Mouse (Mus musculus) olfactory bulb, adult 2 months (tissue): ENCODE results near the gene Akap6.

ENCODE experiments used
- CTCF ChIP-seq: fragments of 200-500 bp; IDR thresholded peaks from 2 replicates; pipeline ENCODE4 v1.5.1; 2012; ENCODE audit warnings: low read depth, mild to moderate bottlenecking, low read length, moderate library complexity; ENCODE audit not compliant: insufficient read depth
- POLR2A ChIP-seq: fragments of 200-500 bp; IDR thresholded peaks from 2 replicates; pipeline ENCODE4 v1.6.1; 2012; ENCODE audit warnings: mild to moderate bottlenecking, low read depth, low read length, moderate library complexity; ENCODE audit not compliant: insufficient read depth

- TF ChIP-seq POLR2A, result no peak
- no peak for TF ChIP-seq CTCF
Measured at GRCm38 (mm10) chr12:52719232-52719631, 20.0 kb downstream of the Akap6 start.
